Mouse (Mus musculus) forebrain, embryonic 15.5 days (tissue): ENCODE measurements around the gene Kdm4c. TPM values are rescaled to one million over a fixed set of nuclear protein-coding genes. Genes with fewer than 3 reads are reported as not detected.

Source experiments
- ATAC-seq: fragments of 200-750 bp; cut with Nextera tagmentation; replicated peaks from 2 replicates; pipeline ENCODE4 v1.8.0; 2017; ENCODE audit warnings: mild to moderate bottlenecking, moderate TSS enrichment, moderate library complexity
- H3K27ac ChIP-seq: fragments of 300-500 bp; sonication (generic); replicated peaks from 2 replicates; pipeline ENCODE4 v1.5.1; 2015; ENCODE audit warnings: mild to moderate bottlenecking, inconsistent platforms
- H3K27me3 ChIP-seq: fragments of 300-500 bp; sonication (generic); 2 replicates; pipeline ENCODE4 v1.6.1; 2015; ENCODE audit warnings: inconsistent platforms
- H3K36me3 ChIP-seq: fragments of 300-500 bp; sonication (generic); 2 replicates; pipeline ENCODE4 v1.6.1; 2015; ENCODE audit warnings: mild to moderate bottlenecking, inconsistent platforms
- H3K4me1 ChIP-seq: fragments of 300-500 bp; sonication (generic); 2 replicates; pipeline ENCODE4 v1.6.1; 2015; ENCODE audit warnings: inconsistent platforms
- H3K4me2 ChIP-seq: fragments of 300-500 bp; sonication (generic); replicated peaks from 2 replicates; pipeline ENCODE4 v1.6.1; 2015; ENCODE audit warnings: mild to moderate bottlenecking, inconsistent platforms
- H3K4me3 ChIP-seq: fragments of 300-500 bp; sonication (generic); 2 replicates; pipeline ENCODE4 v1.5.1; 2015; ENCODE audit warnings: mild to moderate bottlenecking, inconsistent platforms
- H3K9ac ChIP-seq: fragments of 300-500 bp; sonication (generic); replicated peaks from 2 replicates; pipeline ENCODE4 v1.6.1; 2015; ENCODE audit warnings: mild to moderate bottlenecking, inconsistent platforms
- H3K9me3 ChIP-seq: fragments of 300-500 bp; sonication (generic); 2 replicates; pipeline ENCODE4 v1.6.1; 2016; ENCODE audit warnings: inconsistent platforms
- WGBS: fragments of 180-500 bp; shearing (Covaris S2); methylation state at CpG from one replicate; pipeline ENCODE4 v1.1.7; 2015; ENCODE audit warnings: mixed read lengths; 5-methylcytosine and 5-hydroxymethylcytosine counted together
- polyA plus RNA-seq: library from polyadenylated mRNA; unstranded; fragments of >200 nt; fragmentation: Nextera tagmentation; extraction: Ambion mirVana; gene quantifications from 2 replicates; pipeline ENCODE4 v1.2.1, GENCODE M21; 2015

The Kdm4c gene
- polyA plus RNA-seq, 1 experiment from 2014 or later = 18.3 TPM

DNA sequence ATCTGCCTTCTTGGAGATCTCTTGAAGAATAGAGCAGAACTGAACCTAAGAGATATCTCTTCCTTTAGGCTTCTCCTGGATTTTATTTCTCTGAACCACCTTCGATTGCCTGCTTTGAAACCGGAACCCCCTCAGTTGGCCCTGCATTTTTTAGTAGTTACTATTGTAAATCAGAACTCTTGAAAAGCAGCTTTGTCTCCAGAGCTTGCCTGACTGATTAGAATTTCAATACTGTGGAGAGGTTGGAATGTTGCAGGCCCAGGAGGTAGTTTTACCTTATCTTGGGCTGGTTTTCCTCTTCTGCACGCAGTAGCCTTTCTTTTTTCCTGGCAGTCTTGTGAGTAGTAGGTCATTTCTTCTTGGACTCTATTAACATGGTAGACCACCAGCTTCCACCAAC lies 17.0 kb downstream of the Kdm4c start:
- no peak for ATAC-seq
- Histone ChIP-seq H3K27me3 (no peaks in the 10 kb centered on the region), H3K4me2 (no peak overlapping the region), H3K36me3 (0 out of 2 replicates have a peak, but pooled peaks cover 8% of the 10 kb centered on the region), H3K27ac (no peak overlapping the region), H3K4me1 (peaks cover 2% of the 10 kb centered on the region; the same call in 1 of the 2 replicates), H3K4me3 (no peak overlapping the region), H3K9ac (no peak overlapping the region), H3K9me3 (no peaks in the 10 kb centered on the region)
- 18% methylated on average over 3 of the region's 3 CpGs for WGBS

DNA sequence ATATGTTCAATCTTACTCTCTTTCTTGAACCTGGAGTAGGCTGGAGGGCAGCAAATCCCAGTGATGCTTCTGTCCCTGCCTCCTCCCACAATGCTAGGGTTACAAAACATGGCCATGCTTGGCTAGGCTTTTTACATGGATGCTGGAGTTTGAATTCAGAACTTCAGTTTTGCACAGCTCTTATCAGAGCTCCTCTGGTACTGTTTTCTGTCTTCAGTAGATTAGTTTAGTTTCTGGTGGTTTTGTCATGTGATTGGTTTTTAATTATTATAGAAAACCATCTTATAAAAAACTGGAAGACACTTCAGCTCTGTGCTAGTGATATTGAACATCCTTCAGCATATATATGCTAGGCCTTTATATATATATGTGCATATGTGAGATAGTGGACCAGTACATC lies 19.6 kb downstream of the Kdm4c start:
- H3K4me1 ChIP-seq = no peaks in the 10 kb centered on the region
- no peak overlapping the region for H3K9ac ChIP-seq
- no peak for ATAC-seq
- H3K27ac ChIP-seq = no peak overlapping the region
- H3K4me3 ChIP-seq = no peak overlapping the region
- H3K27me3 ChIP-seq = no peaks in the 10 kb centered on the region
- H3K9me3 ChIP-seq = no peaks in the 10 kb centered on the region
- H3K36me3 ChIP-seq = 0 out of 2 replicates have a peak, but pooled peaks cover 8% of the 10 kb centered on the region
- no peak overlapping the region for H3K4me2 ChIP-seq

DNA sequence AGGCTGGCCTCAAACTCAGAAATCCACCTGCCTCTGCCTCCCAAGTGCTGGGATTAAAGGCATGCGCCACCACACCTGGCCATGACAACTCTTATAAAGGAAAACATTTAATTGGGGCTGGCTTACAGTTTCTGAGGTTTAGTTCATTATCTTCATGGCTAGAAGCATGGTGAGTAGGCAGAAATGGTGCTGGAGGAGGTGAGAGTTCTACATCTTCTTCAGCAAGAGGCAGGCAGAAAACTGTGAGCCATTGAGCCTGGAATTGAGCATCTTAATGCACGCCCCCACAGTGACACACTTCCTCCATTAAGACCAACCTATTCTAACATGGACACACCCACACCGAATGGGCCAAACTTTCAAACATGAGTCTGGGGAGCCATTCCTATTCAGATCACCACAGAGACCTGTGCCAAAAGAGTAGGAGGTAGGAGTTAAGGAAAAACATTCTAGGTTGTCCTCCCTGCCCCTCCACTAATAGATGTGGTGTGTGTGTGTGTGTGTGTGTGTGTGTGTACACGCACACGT lies 22.2 kb downstream of the Kdm4c start:
- Histone ChIP-seq H3K9ac (no peak overlapping the region), H3K27ac (no peak overlapping the region), H3K4me1 (no peaks in the 10 kb centered on the region), H3K4me3 (no peak overlapping the region), H3K36me3 (0 out of 2 replicates have a peak, but pooled peaks cover 17% of the 10 kb centered on the region), H3K4me2 (no peak overlapping the region), H3K27me3 (no peaks in the 10 kb centered on the region), H3K9me3 (no peaks in the 10 kb centered on the region)
- no peak for ATAC-seq
- 91% methylated on average over 5 of the region's 5 CpGs for WGBS

DNA sequence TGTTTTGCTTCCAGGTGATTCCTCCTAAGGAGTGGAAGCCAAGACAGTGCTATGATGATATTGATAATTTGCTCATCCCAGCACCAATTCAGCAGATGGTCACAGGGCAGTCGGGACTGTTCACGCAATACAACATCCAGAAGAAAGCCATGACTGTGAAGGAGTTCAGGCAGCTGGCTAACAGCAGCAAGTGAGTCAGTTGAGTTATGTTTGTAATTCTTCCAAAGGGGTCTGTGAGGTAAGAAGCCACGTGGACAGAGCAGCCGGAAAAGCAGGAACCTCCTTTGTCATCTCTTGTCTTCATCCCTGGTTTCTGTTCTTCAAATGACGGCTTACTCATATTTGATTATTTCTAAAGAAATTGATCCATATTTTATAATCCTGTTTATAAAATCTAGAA lies 28.9 kb downstream of the Kdm4c start:
- no peak for ATAC-seq
- WGBS = 91% methylated on average over 5 of the region's 5 CpGs
- H3K27me3 ChIP-seq = no peaks in the 10 kb centered on the region
- no peaks in the 10 kb centered on the region for H3K4me1 ChIP-seq
- no peak overlapping the region for H3K27ac ChIP-seq
- no peak overlapping the region for H3K9ac ChIP-seq
- no peaks in the 10 kb centered on the region for H3K9me3 ChIP-seq
- H3K36me3 ChIP-seq = peaks cover 24% of the 10 kb centered on the region
- H3K4me2 ChIP-seq = no peak overlapping the region
- no peak overlapping the region for H3K4me3 ChIP-seq

DNA sequence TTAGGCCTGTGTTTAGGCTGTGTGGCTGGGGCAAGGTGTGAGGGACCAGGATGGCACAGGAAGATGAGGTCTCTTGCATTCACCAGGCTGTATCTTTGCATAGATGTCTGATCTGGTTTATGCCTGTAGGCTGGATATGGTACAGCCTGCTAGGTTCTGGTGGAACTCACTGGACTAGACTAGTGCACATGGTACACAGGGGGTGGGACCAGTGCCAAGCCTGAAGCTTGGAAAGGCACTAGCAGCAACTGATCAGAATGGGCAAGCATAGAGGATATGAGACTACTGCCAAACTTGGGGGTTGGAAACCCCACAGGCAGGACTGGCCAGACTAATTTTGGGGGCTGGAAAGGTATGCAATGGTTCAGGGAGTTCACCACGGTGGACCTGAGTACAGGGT lies 35.2 kb downstream of the Kdm4c start:
- Histone ChIP-seq H3K4me2 (no peak overlapping the region), H3K27me3 (no peaks in the 10 kb centered on the region), H3K27ac (no peak overlapping the region), H3K4me1 (no peaks in the 10 kb centered on the region), H3K9ac (no peak overlapping the region), H3K4me3 (no peak overlapping the region), H3K36me3 (peaks cover 8% of the 10 kb centered on the region), H3K9me3 (no peaks in the 10 kb centered on the region)
- ATAC-seq = 0 out of 2 replicates have a peak, but pooled peaks have one; percentile 43
- 84% methylated on average over 1 of the region's 1 CpGs for WGBS

DNA sequence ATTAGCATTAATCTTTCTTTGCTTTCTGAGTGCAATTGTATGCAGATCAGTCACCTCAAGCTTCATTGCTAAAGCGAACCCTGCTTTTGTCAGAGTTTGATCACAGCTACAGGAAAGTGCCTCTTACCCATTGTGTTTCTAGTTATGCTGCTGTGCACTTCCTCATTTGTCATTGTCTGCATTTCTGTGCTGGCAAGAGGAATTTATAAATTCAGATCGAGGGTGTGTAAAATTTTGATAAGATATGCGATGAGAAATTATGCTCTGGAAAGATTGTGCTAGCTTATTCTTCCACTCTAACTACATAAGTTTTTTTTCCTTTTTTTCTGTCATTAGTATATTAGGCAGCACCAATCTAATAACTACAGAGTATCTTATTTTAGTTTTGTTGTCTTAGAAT lies 37.9 kb downstream of the Kdm4c start:
- ATAC-seq = no peak
- Histone ChIP-seq H3K4me3 (no peak overlapping the region), H3K27me3 (no peaks in the 10 kb centered on the region), H3K36me3 (0 out of 2 replicates have a peak, but pooled peaks cover 4% of the 10 kb centered on the region), H3K4me2 (no peak overlapping the region), H3K27ac (no peak overlapping the region), H3K9me3 (no peaks in the 10 kb centered on the region), H3K4me1 (no peaks in the 10 kb centered on the region), H3K9ac (no peak overlapping the region)
- 82% methylated on average over 3 of the region's 3 CpGs for WGBS

- ATAC-seq = no peak
- H3K4me2 ChIP-seq = no peak overlapping the region
- H3K9ac ChIP-seq = no peak overlapping the region
- no peaks in the 10 kb centered on the region for H3K36me3 ChIP-seq
- no peak overlapping the region for H3K27ac ChIP-seq
- H3K4me3 ChIP-seq = no peak overlapping the region
- WGBS = 94% methylated on average over 3 of the region's 3 CpGs
- no peaks in the 10 kb centered on the region for H3K9me3 ChIP-seq
- H3K4me1 ChIP-seq = no peaks in the 10 kb centered on the region
- no peaks in the 10 kb centered on the region for H3K27me3 ChIP-seq
These were observed 45.6 kb downstream of the Kdm4c start for GRCm38 (mm10) chr4:74287851-74288250.

DNA sequence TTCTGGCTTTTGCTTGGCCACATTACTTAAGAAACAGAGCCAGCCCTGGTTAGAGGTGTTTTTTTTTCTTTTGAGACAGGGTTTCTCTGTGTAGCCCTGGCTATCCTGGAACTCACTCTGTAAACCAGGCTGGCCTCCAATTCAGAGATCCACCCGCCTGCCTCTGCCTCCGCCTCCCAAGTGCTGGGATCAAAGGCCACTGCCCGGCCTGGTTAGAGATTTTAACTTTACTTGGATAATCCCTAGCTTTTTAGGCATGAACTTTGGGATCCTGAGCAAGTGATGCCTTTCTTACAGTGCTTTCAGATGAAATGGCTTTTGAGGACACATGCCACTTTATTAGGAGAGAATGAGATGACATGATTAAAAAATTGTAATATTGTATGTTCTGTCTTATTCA lies 52.4 kb downstream of the Kdm4c start:
- WGBS = 67% methylated on average over 3 of the region's 3 CpGs
- Histone ChIP-seq H3K4me2 (no peak overlapping the region), H3K9ac (no peak overlapping the region), H3K4me1 (no peaks in the 10 kb centered on the region), H3K27ac (no peak overlapping the region), H3K9me3 (no peaks in the 10 kb centered on the region), H3K36me3 (peaks cover 3% of the 10 kb centered on the region; the same call in 1 of the 2 replicates), H3K4me3 (no peak overlapping the region), H3K27me3 (no peaks in the 10 kb centered on the region)
- ATAC-seq = no peak

DNA sequence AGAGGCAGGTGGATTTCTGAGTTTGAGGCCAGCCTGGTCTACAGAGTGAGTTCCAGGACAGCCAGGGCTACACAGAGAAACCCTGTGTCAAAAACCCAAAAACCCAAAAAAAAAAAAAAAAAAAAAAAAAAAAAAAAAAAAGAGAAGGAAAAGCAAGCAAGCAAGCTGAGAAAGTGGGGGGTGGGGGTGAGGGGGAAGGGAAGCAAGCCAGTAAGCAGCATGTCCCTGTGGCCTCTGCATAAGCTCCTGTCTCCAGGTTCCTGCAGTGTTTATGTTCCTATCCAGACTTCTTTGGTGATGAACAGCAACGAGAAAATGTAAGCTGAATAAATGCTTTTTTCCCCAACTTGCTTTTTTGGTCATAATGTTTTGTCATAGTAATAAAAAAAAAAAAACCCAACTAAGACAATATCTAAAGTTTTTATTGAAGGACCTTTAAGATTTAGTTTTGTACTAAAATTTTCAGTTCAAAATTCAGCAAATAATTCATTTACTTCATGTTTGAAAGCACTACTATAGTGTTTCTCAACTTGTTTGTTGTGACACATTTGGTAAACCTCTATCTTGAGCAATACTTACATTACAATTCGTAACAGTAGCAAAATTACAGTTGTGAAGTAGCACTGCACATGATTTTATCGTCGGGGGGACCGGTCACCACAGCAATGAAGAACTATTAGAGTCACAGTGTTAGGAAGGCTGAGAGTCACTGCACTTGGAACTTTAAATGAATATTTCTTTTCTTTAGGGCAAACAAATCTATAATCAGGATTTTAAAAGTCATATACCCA lies 63.2 kb downstream of the Kdm4c start:
- Histone ChIP-seq H3K4me1 (no peaks in the 10 kb centered on the region), H3K9ac (no peak overlapping the region), H3K4me3 (no peak overlapping the region), H3K4me2 (no peak overlapping the region), H3K36me3 (no peaks in the 10 kb centered on the region), H3K27me3 (no peaks in the 10 kb centered on the region), H3K27ac (no peak overlapping the region), H3K9me3 (no peaks in the 10 kb centered on the region)
- WGBS = 94% methylated on average over 5 of the region's 5 CpGs
- no peak for ATAC-seq

DNA sequence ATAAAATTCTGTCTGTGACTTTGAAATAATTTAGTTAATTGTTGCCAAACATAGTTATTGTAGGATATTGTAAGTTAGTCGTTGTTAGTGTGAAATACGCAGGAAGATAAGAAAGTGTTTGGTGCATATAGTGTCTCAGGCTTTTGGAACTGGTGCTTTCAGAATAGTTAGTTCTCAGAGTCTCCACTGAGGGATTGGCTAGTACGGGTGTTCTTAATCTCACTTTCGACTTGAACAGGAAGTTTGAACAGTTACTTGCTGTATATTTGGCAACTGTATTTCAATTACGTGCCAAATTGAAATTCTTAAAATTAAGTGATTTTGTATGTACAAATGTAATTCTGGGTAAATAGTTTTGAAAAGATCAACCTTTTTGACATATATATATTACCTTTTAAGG lies 68.8 kb downstream of the Kdm4c start:
- Histone ChIP-seq H3K36me3 (peaks cover 12% of the 10 kb centered on the region), H3K27me3 (no peaks in the 10 kb centered on the region), H3K4me3 (no peak overlapping the region), H3K4me1 (no peaks in the 10 kb centered on the region), H3K4me2 (no peak overlapping the region), H3K27ac (no peak overlapping the region), H3K9me3 (no peaks in the 10 kb centered on the region), H3K9ac (no peak overlapping the region)
- no peak for ATAC-seq
- 95% methylated on average over 5 of the region's 5 CpGs for WGBS

DNA sequence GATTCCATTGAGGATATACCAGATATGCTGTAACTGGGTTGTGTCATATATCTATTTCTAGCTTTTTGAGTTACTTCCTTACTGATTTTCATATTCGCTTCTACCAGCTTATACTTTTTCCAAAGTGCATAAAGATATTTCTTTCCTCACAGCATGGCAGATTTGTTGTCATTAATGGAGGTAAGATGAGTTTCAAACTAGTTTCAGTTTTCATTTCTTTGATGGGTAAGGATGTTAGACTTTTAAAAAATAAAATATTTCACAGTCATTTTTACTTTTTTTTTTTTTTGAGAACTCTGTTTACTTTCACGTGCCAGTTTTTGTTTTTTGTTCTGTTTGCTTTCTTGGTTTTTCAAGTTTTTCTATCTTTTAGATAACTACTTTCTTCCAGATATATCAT lies 70.6 kb downstream of the Kdm4c start:
- no peaks in the 10 kb centered on the region for H3K9me3 ChIP-seq
- ATAC-seq = no peak
- no peak overlapping the region for H3K9ac ChIP-seq
- H3K27ac ChIP-seq = no peak overlapping the region
- no peaks in the 10 kb centered on the region for H3K4me1 ChIP-seq
- no peak overlapping the region for H3K4me2 ChIP-seq
- H3K4me3 ChIP-seq = no peak overlapping the region
- peaks cover 20% of the 10 kb centered on the region for H3K36me3 ChIP-seq
- H3K27me3 ChIP-seq = no peaks in the 10 kb centered on the region
- 94% methylated on average over 2 of the region's 2 CpGs for WGBS

GRCm38 (mm10) chr4:74315388-74315787 lies 73.1 kb downstream of the Kdm4c start:
- Histone ChIP-seq H3K27ac (no peak overlapping the region), H3K9ac (no peak overlapping the region), H3K9me3 (no peaks in the 10 kb centered on the region), H3K4me3 (no peak overlapping the region), H3K4me2 (no peak overlapping the region), H3K4me1 (no peaks in the 10 kb centered on the region), H3K36me3 (peaks cover 20% of the 10 kb centered on the region), H3K27me3 (no peaks in the 10 kb centered on the region)
- ATAC-seq = no peak
- WGBS = 98% methylated on average over 5 of the region's 5 CpGs

DNA sequence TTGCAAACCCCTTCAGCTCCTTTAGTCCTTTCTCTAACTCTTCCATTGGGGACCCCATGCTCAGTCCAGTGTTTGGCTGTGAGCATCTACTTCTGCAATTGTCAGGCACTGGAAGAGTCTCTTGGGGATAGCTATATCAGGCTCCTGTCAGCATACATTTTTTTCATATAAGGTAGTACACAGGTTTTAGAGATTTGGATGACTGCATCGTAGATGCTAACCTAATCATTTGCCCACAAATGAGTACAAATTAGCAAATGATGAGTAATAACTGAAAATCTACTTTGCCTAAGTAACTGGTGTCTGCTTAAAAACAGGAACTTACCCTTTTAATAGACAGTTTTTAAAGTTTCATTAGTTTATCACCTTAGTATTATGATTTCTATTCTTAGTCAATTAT lies 77.0 kb downstream of the Kdm4c start:
- Histone ChIP-seq H3K36me3 (peaks cover 14% of the 10 kb centered on the region), H3K4me1 (no peaks in the 10 kb centered on the region), H3K4me3 (no peak overlapping the region), H3K4me2 (no peak overlapping the region), H3K9me3 (no peaks in the 10 kb centered on the region), H3K27me3 (no peaks in the 10 kb centered on the region), H3K27ac (no peak overlapping the region), H3K9ac (no peak overlapping the region)
- WGBS = 93% methylated on average over 1 of the region's 1 CpGs
- no peak for ATAC-seq
